Mouse (Mus musculus) brain, adult 2 months (tissue): ENCODE measurements at regions not wholly inside any gene's neighbourhood (a gene's known extent, or its start where the extent isn't known, plus 50 kb on each side); places are given as distances from the start of the nearest gene placed in this dataset.

Source experiments
- DNase-seq: peaks from one replicate; pipeline ENCODE4 v3.0.0; 2011; ENCODE audit warnings: low read depth, low spot score

DNA sequence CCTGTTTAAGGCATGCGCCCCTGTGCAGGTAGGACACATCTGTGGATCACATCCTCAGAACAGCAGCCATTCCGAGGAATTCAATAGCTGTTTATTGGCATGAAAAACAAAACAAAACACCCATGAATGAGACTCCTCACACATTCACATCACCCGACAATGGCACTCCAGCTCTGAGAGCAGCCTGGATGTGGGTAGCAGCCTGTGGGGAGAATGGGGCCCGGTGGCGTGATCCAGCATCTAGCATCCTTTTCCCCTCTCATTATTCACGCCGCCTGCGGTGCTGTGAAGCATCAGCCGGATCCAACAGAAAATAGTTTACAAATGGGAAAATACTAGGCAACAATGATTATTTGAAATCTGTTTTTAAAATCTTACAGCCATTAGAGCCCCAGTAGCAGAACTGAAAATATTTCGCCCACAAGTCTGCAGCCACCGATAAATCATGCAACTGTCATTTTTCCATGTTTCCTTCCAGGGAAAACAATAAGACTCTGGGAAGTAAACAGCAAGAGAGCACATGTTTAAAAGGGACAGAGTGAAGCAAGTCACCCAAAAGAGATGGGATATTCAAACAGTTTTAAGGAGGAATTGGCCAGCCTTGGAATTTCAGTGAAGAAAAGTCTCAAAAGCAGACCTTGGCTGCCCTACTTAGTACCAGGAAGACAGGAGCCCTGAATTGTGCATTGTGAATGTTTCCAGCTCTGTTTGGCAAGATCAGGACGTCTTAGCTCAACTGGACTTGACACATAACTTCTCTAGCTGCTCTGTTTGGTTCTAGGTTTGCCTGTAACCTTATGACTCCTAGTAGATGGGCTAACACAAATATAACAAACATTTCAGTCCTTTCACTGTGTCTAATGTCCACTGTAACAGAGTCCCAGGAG lies 50.2 kb upstream of the Arntl start:
- DNase-seq, result no peak
